Mouse (Mus musculus) gonadal fat pad, adult 2 months (tissue): ENCODE results near the gene Hoxd12. TPM values are rescaled to one million over a fixed set of nuclear protein-coding genes. Genes with fewer than 3 reads are reported as not detected.

Experiments used
- DNase-seq: peaks from one replicate; pipeline ENCODE4 v3.0.0-alpha.2; 2012; ENCODE audit warnings: low read depth
- polyA plus RNA-seq: library from polyadenylated mRNA; depleted of rRNA; stranded (reverse); fragments of >200 nt; gene quantifications from 2 replicates; pipeline ENCODE4 v1.2.3, GENCODE M21; 2012; rRNA removed

Hoxd12 gene
- 0.09 and 0.13 TPM in 2 replicates for polyA plus RNA-seq

DNA sequence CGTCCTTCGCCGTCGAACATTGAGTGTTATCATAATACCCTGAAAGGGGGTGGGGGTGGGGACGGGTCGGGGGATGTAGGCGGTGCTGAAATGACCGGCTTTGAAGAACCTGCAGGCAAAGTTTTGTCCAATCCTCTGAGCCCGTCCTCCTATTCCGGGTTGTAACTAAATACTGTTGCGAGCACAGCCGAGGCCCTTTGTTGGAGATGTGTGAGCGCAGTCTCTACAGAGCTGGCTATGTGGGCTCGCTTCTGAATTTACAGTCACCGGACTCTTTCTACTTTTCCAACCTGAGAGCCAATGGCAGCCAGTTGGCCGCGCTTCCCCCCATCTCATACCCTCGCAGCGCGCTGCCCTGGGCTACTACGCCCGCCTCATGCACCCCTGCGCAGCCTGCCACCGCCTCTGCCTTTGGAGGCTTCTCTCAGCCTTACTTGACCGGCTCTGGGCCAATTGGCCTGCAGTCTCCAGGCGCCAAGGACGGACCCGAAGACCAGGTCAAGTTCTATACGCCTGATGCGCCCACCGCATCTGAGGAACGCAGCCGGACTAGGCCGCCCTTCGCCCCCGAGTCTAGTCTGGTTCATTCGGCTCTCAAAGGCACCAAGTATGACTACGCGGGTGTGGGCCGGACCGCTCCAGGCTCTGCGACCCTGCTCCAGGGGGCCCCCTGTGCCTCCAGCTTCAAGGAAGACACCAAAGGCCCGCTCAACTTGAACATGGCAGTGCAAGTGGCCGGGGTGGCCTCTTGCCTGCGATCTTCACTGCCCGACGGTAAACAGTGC lies at the start of gene Hoxd12:
Hoxd12 (plus strand) TSS at position 133 of the 785 bp plus-strand sequence.
- DNase-seq = no peak

DNA sequence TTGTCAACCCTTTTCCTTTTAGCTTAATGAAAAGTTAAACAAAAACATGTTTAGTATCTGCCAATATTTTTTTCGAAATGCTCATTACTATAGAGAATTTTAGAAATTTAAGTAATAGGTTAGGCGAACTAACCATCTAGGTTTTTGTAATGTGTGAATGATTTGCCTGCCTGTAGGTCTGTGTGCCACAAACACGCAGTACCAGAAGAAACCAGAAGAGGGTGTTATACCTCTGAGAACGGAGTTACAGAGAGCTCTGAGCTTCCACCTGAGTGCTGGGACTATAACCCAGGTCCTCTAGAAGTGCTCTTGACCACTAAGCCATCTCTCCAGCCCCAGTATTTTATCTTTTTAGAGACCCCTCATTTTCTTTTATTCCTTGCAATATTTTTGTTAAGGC lies 39.4 kb upstream of the Hoxd12 start:
- DNase-seq = no peak

DNA sequence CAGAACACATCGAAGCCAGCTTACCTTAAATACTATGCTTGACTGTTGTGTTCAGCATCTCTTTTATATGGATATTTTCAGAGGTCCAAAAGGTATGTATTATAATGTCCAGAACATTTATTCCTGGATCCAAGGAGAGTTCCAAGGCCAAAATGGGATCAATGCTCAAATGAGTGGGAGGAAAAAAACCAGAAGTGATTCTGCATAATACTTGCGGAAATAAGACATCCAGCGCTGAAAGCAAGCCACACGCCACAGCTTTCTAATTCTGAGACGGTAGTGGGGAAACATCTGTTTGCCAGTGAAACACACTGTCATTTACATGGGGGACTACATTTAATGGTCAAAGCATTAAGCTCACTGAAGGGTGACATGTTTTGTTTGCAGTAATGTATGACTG lies 32.4 kb upstream of the Hoxd12 start:
- DNase-seq = no peak

DNA sequence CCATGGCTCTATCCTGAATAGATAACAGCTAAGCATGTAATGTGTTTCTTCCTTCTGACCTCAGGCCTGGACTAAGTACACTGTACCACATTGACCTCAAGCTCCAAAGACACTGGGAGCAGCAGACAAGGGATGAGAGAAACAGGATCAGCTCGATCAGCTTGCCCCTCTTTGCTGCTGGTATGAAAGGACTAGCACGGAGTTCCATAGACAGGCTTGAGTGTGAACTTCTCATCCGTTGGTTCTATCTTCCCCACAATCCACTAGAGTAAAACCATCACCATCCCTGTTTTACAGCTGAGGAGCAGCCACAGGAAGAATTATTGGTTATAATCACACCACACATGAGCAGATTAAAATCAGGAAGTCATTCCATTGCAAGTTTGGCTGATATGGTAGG lies 29.2 kb upstream of the Hoxd12 start:
- DNase-seq = no peak

DNA sequence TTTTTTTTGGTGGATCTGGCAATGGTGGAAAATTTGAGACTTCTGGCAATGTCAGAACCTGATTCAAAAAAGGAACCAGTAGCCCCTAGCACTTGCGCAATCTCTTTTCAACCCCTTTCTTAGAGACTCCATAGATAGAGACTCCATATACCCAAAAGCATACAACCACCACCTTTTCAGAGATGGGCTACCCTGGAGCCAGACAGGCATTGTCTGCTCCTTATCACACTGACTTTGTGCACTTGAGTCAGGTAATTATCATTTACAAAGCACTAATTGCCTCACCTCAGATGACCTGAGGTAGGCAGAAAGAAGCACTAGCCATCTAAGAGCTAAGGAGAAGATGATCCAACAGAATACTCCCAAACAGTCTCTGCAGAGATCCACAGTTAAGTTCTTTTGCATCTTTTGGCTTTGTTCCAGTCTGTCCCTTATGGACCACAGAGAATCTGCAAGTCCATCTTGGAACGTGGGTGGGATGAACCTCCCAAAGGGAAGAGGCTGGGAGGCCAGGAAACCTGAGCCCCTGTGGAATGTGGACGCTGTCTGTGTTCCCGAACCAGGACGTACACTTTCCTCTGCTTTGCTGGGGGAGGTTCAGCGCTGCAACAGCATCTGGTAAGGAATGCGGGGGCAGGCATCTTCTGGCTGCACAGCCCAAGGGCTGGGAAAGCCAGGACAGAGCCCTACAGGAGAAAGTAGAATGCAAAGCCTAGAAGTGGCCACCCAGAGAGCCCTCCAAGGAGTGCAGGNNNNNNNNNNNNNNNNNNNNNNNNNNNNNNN lies 27.5 kb upstream of the Hoxd12 start:
- DNase-seq = no peak

DNA sequence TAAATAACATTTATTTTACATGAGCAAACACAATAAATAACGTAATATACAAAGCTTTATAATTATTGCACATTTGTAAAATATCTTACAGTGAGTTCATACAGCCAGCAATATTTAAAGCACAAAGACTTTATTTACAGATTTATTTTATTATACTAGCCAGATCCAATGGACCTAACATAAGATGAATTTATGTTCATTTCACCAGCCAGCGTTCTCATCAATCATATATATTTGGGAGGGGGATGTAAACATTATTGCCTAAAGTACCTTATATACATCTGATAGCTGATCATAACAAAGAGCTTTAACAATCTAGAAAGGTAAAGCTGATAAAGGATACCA lies 21.8 kb upstream of the Hoxd12 start:
- no peak for DNase-seq

DNA sequence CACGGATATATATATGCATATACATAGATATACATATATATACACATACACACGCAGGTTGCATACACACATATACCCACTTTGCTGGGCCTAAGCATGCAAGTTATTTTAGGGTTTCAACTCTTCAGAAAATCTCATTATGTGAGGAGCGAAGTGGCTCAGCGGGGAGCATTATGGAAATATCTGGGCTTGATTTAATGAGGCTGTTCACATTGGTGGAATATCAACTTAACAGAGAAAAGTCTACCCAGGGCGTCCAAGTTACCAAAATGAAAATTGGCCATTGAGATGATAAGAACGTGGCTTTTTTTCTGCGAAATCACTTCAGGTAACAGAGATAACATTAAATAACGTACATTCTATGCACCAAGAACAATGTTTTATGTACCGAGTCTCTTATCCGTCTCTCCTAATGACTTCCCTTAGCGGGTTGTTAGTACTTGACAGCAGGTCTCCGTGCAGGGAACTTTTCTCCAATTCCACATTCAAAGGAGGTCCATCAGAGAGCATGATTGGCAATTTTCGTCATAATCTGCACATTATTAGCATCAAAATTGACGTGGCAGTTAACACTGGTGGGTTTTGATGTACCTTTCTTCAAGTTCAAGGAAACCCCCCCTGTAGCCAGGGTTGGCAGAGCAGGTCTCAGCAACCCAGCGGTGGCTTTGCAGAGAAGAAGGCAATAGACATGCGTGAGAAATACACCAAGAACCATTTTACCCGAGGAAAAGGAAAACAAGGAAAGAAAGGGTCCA lies 20.9 kb upstream of the Hoxd12 start:
- DNase-seq = no peak

DNA sequence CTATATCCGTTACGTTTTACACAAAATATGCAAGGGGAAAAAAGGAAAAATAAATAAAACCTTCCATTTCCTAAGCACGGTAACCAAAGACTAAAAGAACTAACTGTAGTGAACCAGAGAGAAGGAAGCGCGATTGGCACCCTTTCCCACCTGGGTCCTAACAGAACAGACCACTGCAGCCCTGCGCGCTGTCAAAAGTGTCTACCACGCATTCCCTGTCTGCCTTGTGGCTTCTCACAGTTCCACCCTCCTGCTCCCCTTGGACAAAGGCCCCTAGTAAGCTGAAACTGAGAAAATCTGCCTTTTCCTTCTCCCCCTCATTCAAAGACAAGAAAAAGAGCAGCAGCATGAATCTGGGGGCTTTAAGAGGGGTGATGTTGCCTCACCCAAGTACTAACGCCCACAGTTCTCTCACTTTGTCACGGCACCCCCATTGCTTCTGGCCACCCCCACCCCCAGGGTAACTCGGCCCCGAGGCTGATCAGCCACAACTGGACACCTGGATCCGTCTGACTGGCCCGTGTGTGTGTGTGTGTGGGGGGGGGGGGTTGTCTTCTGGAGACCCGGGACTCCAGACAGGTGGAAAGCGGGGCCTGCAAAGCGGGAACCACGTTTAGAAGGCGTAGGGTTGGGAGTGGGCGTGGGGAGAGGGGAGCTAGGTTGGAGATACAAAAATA lies 19.9 kb upstream of the Hoxd12 start:
- no peak for DNase-seq

DNA sequence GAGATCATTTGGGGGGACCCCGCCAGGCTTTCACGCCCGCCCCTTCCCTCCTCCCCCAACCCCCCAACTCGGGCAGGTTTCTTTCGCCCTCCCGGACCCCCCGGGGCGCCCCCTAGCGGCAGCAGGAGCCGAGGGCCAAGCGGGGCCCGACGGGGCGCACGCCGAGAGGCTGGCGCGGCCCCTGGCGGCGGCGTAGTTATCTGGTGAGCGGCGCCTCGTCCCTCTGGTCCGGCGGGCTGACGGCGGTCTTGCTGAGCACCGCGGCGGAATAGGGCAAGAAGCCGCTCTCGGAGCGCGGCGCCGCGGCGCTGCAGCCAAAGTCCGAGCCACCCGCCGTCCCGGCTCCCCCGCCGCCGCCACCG lies 19.4 kb upstream of the Hoxd12 start:
- DNase-seq = no peak

DNA sequence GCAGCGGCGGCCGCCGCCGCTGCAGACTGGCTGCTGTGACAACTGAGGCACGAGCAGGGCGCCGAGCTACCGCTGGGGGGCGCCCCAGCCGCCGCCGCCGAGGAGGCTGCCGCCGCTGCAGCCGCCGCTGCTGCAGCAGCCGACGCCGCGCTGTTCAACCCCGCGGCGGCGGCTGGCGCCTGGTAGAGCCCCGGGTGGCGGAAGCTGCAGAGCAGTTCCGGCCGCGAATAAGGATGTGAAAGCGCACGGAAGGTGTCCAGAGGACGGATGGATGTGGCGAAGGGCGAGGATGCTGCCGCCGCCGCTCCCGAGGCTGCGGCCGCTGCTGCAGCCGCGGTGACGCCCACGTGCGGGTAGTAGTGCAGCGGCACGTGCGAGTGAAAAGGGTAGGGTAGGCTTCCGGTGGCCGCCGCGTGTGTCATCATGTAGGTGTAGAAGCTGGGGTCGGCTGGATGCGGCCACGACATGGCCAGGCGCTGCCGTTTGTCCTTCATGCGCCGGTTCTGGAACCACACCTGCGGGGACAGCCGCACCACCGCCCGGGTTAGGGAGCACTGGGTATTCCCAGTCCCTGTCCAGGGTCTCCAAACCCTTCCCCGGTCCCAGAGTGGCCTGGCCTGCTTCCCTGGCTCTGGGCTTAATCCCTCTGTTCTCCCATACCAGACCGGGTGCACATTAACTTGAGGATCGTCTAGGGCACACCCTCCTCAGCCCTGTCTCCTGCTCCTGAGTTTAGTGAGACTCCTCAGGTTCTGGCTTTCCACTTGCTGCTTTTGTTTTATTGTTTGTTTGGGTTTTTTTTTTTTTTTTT lies 18.8 kb upstream of the Hoxd12 start:
- no peak for DNase-seq

DNA sequence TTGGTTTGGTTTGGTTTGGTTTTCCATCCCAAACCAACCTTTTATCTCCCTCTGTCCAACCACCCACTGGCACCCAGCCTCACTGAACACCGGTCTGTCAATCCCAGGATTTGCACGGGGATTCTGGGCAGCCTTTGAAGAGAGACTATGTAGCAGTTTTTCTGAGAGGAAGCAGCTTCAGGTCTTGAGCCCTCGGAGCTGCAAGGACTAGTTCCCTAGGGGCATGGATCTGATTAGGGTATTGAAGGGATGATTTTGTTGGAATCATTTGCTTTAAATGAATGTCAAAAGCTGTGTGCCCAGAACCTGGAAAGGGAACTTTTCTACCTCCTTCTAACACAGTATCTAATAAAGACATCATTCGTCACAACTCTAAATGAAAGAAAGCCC lies 18.2 kb upstream of the Hoxd12 start:
- DNase-seq = no peak

DNA sequence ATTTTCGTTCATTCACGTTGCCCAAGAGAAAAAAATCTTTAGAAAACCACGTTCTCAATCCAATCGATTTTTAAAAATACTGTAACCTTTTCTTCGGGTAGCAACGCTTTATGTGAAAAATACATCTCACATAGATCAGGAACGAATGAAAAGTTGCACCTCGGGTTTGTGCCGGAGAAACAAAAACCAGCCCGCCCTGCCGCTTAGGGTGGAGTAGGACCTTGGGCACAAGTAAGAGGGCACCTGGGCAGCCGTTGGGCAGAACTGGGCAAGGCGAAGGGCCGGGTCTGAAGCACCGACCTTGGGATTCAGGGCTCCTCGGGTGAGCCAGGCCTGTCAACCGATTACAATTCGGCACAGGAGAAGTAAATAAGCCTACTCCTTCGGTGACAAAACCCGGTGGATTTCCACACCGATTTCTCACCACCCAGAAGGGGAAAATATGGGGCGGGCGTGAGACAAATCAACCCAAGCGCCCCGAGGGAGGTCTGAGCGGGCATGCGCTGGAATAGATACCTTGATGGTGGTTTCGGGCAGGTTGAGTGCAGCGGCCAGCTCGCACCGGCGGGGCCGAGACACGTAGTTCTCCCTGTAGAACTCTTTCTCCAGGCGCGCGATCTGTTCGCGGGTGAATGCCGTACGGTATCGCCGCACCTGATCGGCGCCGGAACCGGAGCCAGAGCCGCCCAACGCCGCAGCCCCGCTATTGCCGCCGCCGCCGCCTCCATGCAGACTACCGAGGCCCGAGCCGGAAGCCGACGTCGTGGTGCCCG lies 17.4 kb upstream of the Hoxd12 start:
- no peak for DNase-seq

DNA sequence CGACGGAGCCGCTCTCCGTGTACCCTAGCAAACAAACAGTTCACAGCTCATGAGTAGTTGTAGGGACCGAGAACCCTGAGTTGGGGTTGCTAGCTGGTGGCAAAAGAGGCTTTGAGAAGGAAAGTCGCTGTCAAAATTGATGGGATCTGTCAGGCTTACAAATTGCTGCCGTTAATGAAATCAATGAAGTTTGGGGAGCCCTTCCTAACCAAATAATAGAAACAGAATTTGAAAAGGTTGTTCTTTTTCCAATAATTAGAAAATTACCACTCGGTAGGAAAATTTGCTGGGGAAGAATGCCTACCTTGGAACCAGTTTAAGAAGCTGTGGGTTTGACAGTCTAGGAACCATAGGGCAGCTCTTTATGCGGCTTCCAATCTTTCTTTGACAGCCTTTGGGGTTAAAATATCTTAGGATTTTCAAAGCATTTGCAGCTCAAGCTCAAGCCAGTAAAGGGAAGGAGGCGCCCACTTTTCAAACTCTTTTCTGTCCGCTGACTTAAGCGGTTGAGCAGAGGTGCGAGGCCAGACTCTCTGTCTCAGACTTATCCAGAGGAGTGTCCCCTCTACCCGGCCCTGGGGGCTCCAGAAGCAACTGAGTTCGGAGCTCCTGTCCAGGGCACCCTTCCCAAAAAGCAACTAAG lies 16.7 kb upstream of the Hoxd12 start:
- no peak for DNase-seq

DNA sequence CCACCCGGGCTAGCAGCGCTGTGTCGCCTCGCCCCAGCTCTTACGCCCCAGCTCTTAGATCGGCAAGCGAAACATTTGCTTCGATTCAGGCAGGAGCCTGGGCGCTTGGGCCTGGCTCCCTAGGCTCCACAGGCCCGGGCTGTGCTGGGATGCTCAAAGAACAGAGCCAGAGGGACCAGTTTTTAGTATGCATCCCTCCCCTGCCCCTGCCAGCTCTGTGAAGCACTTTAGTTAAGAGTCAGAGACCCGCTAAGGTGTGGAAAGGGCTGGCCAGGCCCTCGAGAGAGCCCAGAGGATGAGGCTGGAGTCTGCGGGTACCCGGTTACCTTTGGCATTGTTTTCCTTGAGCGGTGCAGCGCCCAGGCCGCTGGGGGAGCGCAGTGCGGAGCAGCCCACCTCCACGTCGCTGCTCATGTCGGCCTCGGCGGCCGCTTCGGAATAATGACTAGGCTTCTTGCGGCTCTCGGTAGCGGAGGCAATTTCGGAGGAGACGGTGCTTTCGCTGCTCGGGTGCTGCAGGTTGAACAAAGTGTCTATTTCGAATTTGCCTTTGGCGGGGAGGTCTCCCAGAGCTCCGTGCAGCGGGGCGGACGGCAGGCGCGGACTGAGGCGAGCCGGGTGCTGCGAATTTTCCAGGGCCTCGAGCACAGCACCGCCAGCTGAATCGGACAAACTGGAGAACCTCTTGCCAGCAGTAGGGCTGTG lies 16.0 kb upstream of the Hoxd12 start:
- DNase-seq = no peak

DNA sequence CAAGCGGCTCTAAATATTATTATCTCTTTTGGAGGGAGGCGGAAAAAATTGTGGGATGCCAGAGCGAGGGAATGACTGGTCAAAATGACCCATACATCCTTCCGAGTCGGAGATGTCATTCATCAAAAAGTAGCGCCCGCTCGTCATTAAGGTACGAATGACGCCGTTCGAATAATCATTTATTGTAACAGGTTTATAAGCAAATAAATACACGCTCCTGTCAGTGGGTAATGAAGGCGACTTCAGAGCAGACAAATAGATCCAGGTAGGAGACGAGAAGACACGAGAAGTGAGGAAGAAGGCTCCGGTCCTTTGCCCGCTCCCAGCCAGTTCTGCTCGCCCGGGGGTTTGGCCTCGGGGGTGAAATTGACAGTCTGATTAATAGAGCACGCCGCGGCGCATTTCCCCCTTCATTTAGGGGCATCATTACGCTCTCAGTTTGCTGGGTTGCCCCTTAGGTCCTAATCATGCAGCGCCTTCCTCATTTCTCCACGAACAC lies 15.3 kb upstream of the Hoxd12 start, which contains the start of gene Evx2:
Evx2 (minus strand) TSS at position 51 of the 499 bp plus-strand sequence.
- DNase-seq = no peak

DNA sequence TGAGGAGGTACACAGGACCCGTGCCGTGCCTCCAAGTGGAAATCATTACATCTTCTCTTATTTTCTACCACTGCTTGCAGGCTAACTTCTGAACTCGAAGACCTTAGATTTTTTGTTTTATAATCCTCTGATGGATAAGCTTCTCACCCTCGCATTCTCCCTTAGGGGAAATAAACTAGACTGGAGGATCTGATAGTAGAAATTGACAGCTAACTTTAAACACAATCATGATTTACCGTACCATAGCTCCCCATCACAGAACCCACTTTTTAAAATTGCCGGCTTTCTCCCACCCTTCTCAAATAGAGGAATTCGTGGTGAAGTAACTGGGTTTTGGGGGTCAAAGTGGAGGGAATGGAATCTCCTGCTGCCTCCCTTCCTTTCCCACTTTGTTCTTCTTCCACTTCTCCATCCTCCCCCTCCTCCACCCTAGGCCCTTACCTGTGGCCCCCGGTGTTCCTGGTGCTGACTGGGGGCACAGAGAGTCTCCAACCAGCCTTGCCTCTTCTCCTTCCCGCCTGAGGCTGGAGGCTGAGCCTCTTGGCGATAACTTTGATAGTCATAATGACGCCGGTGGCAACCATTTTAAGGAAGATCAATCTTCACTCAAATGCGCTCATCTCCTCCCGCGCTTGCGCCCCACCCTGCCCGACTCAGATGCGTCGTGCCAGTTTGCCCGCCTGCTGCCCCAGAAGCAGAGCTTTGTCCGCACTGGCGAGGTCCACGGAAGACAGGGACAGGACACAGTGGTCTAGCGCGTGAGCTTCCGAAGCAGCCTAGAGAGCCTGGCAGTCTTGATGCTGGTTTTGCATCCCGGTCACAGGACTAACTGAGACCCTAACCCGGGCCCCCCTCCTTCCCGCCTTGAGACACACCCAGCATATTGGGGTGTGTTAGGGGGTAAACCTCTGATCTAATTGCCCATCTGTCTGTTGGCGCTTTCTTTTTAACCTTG lies 14.1 kb upstream of the Hoxd12 start:
- no peak for DNase-seq

DNA sequence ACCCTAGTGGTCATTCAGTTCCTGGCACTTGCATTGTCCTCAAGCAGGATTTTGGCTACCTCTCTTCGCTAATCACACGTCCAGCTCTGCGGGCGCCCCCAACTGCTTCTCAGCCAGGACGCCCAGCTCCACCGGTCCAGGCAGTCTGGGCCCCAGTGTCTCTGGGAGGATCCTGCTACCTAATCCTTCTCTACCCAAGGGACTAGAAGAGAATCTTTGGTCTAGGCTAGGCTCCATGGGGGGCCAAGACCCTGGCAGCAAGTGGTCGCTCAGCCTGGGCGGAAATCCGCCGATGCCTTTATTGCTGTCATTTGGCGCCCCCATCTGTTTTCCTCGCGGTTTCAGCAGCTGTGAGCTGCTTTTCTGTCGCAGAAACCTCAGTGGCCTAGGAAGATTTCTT lies 13.1 kb upstream of the Hoxd12 start:
- DNase-seq = no peak
